Mouse (Mus musculus) limb, embryonic 13.5 days (tissue): ENCODE measurements around the gene Hmgn1. TPM values are rescaled to one million over a fixed set of nuclear protein-coding genes. Genes with fewer than 3 reads are reported as not detected.
A peak's percentile ranks its signal among the peaks of the same experiment; 100 is the strongest.

Source experiments
- ATAC-seq: fragments of 200-750 bp; cut with Nextera tagmentation; 2 replicates; pipeline ENCODE4 v1.8.0; 2017; ENCODE audit warnings: low read depth, moderate number of reproducible peaks, moderate TSS enrichment; ENCODE audit not compliant: low FRiP score
- H3K27ac ChIP-seq: fragments of 300-500 bp; sonication (generic); 2 replicates; pipeline ENCODE4 v1.5.1; 2015; ENCODE audit warnings: inconsistent platforms, mild to moderate bottlenecking, moderate library complexity
- H3K27me3 ChIP-seq: fragments of 300-500 bp; sonication (generic); 2 replicates; pipeline ENCODE4 v1.6.1; 2015; ENCODE audit warnings: mild to moderate bottlenecking, inconsistent platforms
- H3K36me3 ChIP-seq: fragments of 300-500 bp; sonication (generic); 2 replicates; pipeline ENCODE4 v1.6.1; 2015; ENCODE audit warnings: inconsistent platforms, mild to moderate bottlenecking, moderate library complexity
- H3K4me1 ChIP-seq: fragments of 300-500 bp; sonication (generic); 2 replicates; pipeline ENCODE4 v1.6.1; 2015; ENCODE audit warnings: inconsistent platforms
- H3K4me2 ChIP-seq: fragments of 300-500 bp; sonication (generic); replicated peaks from 2 replicates; pipeline ENCODE4 v1.6.1; 2015; ENCODE audit warnings: inconsistent platforms, mild to moderate bottlenecking, moderate library complexity
- H3K4me3 ChIP-seq: fragments of 300-500 bp; sonication (generic); 2 replicates; pipeline ENCODE4 v1.5.1; 2015; ENCODE audit warnings: moderate library complexity, mild to moderate bottlenecking, inconsistent platforms
- H3K9ac ChIP-seq: fragments of 300-500 bp; sonication (generic); 2 replicates; pipeline ENCODE4 v1.6.1; 2015; ENCODE audit warnings: mild to moderate bottlenecking, inconsistent platforms
- H3K9me3 ChIP-seq: fragments of 300-500 bp; sonication (generic); 2 replicates; pipeline ENCODE4 v1.6.1; 2016; ENCODE audit warnings: inconsistent platforms
- WGBS: fragments of 180-500 bp; shearing (Covaris S2); methylation state at CpG from one replicate; pipeline ENCODE4 v1.1.7; 2015; 5-methylcytosine and 5-hydroxymethylcytosine counted together
- polyA plus RNA-seq: library from polyadenylated mRNA; unstranded; fragments of >200 nt; fragmentation: Nextera tagmentation; extraction: Ambion mirVana; gene quantifications from 2 replicates; pipeline ENCODE4 v1.2.1, GENCODE M21; 2015

Hmgn1 gene
- polyA plus RNA-seq, 1 experiment from 2014 or later: 813 TPM

GRCm38 (mm10) chr16:96083179-96083646 lies 44.3 kb downstream of the Hmgn1 start:
- WGBS: 4% methylated on average over 20 of the region's 20 CpGs

DNA sequence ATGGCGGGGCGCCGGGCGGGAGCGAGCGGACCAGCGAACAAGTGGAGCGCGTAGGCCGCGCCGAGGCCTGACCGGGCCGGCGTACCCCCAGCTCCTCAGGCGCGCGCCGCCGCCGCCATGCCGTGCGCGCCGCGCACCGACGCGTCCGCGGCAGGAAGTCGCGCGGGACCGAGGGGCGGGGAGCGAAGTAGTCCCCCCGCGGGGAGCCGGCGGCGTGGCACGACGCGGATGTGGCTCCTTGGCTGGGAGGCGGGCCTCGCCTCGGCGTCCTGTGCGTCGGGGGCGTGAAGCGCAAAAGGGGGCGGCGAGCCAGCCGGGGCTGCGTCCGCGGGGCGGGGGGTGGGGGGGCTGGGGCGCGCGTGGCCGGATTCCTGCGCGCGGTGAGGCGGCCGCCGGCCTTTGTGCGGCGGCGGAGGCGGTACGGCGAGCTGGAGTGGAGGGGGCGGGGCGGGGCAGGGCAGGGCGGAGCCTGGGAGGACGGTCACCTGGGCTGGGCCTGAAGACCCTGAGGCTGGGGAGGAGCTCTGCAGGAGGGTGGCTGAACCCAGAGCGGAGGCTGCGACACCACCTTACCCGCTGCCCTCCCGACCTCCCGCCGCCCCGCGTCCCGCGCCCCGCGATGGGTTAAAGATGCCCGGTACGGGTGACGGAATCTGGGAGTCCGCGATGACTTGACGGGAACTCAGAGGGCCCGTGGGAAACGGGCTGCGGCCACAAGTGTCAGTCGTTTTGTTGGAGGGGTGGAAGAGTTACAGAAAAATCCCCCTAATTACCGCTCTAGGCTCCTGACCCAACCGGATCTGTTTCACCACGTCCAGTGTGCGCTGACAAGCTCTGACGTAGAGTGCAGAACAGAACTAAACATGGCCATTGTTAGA lies 45.0 kb downstream of the Hmgn1 start, which contains the start of gene Brwd1:
Gene Brwd1 (minus strand): TSS at position 226 of the 878 bp plus-strand sequence.
- H3K9me3 ChIP-seq: no peaks in the 10 kb centered on the region
- peak within 1 kb of the TSS; percentile 98 for H3K27ac ChIP-seq
- H3K9ac ChIP-seq: peak within 1 kb of the TSS; percentile 99
- peaks cover 20% of the 10 kb centered on the region for H3K4me1 ChIP-seq
- WGBS: under 1% methylated on average over 94 of the region's 107 CpGs
- peak within 1 kb of the TSS; percentile 76 for H3K4me2 ChIP-seq
- peaks cover 32% of the 10 kb centered on the region for H3K36me3 ChIP-seq
- peak; percentile 88 for ATAC-seq
- no peaks in the 10 kb centered on the region for H3K27me3 ChIP-seq
- peak within 1 kb of the TSS; percentile 98 for H3K4me3 ChIP-seq

More at GRCm38 (mm10) chr16:96083179-96083646, 44.3 kb downstream of the Hmgn1 start:
- Histone ChIP-seq H3K36me3 (peaks cover 28% of the 10 kb centered on the region), H3K27ac (peak overlapping the region; percentile 98), H3K4me1 (peaks cover 20% of the 10 kb centered on the region), H3K9me3 (no peaks in the 10 kb centered on the region), H3K9ac (peak overlapping the region; percentile 99), H3K4me2 (peak overlapping the region; percentile 76), H3K4me3 (peak overlapping the region; percentile 98), H3K27me3 (no peaks in the 10 kb centered on the region)
- ATAC-seq: no peak

DNA sequence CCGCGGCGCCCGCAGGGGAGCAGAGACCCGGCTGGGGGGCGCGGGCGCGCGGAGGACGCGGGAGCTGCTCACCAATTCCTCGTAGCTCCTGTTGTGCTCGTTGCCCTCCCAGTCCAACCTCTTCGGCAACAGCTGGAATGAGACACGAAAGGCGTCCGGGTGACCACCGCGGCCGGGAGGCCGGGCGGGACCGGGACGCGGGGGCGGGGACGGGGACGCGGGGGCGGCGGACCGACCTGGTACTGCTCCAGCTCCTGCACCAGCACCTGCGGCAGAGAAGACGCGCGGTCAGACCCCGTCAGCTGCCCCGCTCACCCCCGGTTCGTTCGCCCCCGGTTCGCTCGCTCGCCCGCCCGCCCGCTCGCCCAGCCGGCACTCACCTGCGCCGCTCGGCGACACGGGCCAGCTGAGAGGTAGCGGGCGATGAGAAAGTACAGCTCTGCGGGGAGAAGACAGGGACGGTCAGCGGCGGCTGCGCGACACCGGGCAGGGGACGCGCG lies 45.7 kb downstream of the Hmgn1 start:
- peaks cover 40% of the 10 kb centered on the region for H3K36me3 ChIP-seq
- peak overlapping the region; percentile 76 for H3K4me2 ChIP-seq
- H3K9ac ChIP-seq: peak overlapping the region; percentile 99
- peak overlapping the region; percentile 98 for H3K4me3 ChIP-seq
- H3K27me3 ChIP-seq: no peaks in the 10 kb centered on the region
- H3K9me3 ChIP-seq: no peaks in the 10 kb centered on the region
- ATAC-seq: peak; percentile 33; the same call in 1 of the 2 replicates
- under 1% methylated on average over 54 of the region's 68 CpGs for WGBS
- H3K4me1 ChIP-seq: peaks cover 20% of the 10 kb centered on the region
- H3K27ac ChIP-seq: peak overlapping the region; percentile 98

- Histone ChIP-seq H3K27me3 (no peaks in the 10 kb centered on the region), H3K9ac (peak overlapping the region; percentile 99), H3K4me1 (peaks cover 20% of the 10 kb centered on the region), H3K4me3 (peak overlapping the region; percentile 98), H3K9me3 (no peaks in the 10 kb centered on the region), H3K27ac (peak overlapping the region; percentile 98), H3K36me3 (peaks cover 42% of the 10 kb centered on the region), H3K4me2 (peak overlapping the region; percentile 76)
- peak; percentile 85 for ATAC-seq
- 2% methylated on average over 27 of the region's 28 CpGs for WGBS
Observed at GRCm38 (mm10) chr16:96081331-96081730, 46.2 kb downstream of the Hmgn1 start.

GRCm38 (mm10) chr16:96080524-96080923 lies 47.0 kb downstream of the Hmgn1 start:
- Histone ChIP-seq H3K4me1 (peaks cover 20% of the 10 kb centered on the region), H3K27ac (no peak overlapping the region), H3K9ac (peak overlapping the region; percentile 25), H3K27me3 (no peaks in the 10 kb centered on the region), H3K4me3 (peak overlapping the region; percentile 98), H3K9me3 (no peaks in the 10 kb centered on the region), H3K36me3 (peaks cover 50% of the 10 kb centered on the region), H3K4me2 (peak overlapping the region; percentile 76)
- 83% methylated on average over 7 of the region's 7 CpGs for WGBS
- ATAC-seq: no peak

Other genes starting within 250 kb of the Hmgn1 start
- 87.1 and 95.2 TPM in 2 replicates for gene Psmg1, start 136.8 kb downstream of the Hmgn1 start, polyA plus RNA-seq
- gene Brwd1, start 45.2 kb downstream of the Hmgn1 start, polyA plus RNA-seq: 109 TPM in 2 replicates
- gene Wrb, start 17.7 kb upstream of the Hmgn1 start, polyA plus RNA-seq: 64.3 and 65.8 TPM in 2 replicates
- gene Lca5l, start 64.5 kb upstream of the Hmgn1 start, polyA plus RNA-seq: 1.7 and 1.9 TPM in 2 replicates
- 6.4 and 9.1 TPM in 2 replicates for gene Sh3bgr, start 72.7 kb upstream of the Hmgn1 start, polyA plus RNA-seq
- gene B3galt5, start 108.1 kb upstream of the Hmgn1 start, polyA plus RNA-seq: 0.23 and 0.24 TPM in 2 replicates